Mouse (Mus musculus) ES-Bruce4 (cell line): ENCODE measurements around the gene Arid5b.

Source experiments
- CTCF ChIP-seq: IDR thresholded peaks from one replicate; pipeline ENCODE4 v1.8.1; 2011; ENCODE audit warnings: low read depth, low read length
- EP300 ChIP-seq: IDR thresholded peaks from 2 replicates; pipeline ENCODE4 v1.6.1; 2011; ENCODE audit warnings: low read depth, low read length; ENCODE audit not compliant: insufficient read depth
- POLR2A ChIP-seq: IDR thresholded peaks from one replicate; pipeline ENCODE4 v1.8.1; 2011; ENCODE audit warnings: low read length; ENCODE audit not compliant: insufficient read depth

GRCm38 (mm10) chr10:68074291-68074690, 204.2 kb downstream of the Arid5b start:
- TF ChIP-seq POLR2A = no peak
- no peak for TF ChIP-seq CTCF
- TF ChIP-seq EP300 = no peak
